Mouse (Mus musculus) heart, adult 18-20 months (tissue): ENCODE measurements at regions not wholly inside any gene's neighbourhood (a gene's known extent, or its start where the extent isn't known, plus 50 kb on each side); places are given as distances from the start of the nearest gene placed in this dataset.

Experiments used
- DNase-seq, 2 experiments: peaks; one replicate each; pipeline ENCODE4 v3.0.0; 2021 to 2022; ENCODE audit warnings: mixed read lengths in 1 of 2

DNA sequence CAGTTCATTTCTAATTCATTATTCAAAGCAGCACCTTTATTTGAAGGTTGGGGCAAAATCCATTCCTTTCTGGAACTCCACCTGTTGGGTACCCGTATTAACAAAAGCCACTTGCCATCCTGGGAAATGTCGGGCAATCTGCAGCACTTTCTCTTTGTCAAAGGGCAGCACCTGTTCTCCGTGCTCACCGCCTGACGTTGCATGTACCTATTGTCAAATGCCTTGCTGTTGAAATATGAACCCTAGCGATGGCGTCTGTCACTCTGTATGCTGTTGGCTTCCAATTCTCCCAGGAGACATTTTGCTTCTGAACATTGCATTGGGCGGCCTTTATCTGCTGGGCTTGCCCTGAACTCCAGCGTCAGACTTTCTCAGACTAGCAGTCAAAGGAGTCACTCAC is 55.3 kb upstream of the Synm start:
- DNase-seq, result no peak
